Mouse (Mus musculus) left cerebral cortex, adult 11 months (tissue): ENCODE results near the gene Caprin1.
A peak's percentile ranks its signal among the peaks of the same experiment; 100 is the strongest.

Source experiments
- DNase-seq: peaks from one replicate; pipeline ENCODE4 v3.0.0; 2022; ENCODE audit warnings: low spot score

The Caprin1 gene

GRCm38 (mm10) chr2:103796861-103797466 lies 485 bp downstream of the Caprin1 start:
- peak; percentile 53 for DNase-seq

GRCm38 (mm10) chr2:103796211-103796860 lies 1.1 kb downstream of the Caprin1 start:
- DNase-seq = no peak

- DNase-seq = peak; percentile 33
Observed at GRCm38 (mm10) chr2:103795843-103796210, 1.6 kb downstream of the Caprin1 start.

- no peak for DNase-seq
Observed at GRCm38 (mm10) chr2:103792009-103792408, 5.4 kb downstream of the Caprin1 start.

- DNase-seq = no peak
Observed at GRCm38 (mm10) chr2:103785735-103786134, 11.7 kb downstream of the Caprin1 start.

GRCm38 (mm10) chr2:103784621-103785020 lies 12.8 kb downstream of the Caprin1 start:
- DNase-seq = no peak

GRCm38 (mm10) chr2:103762492-103762891 lies 35.0 kb downstream of the Caprin1 start:
- DNase-seq = no peak

GRCm38 (mm10) chr2:103761993-103762392 lies 35.5 kb downstream of the Caprin1 start:
- no peak for DNase-seq

GRCm38 (mm10) chr2:103760906-103761716 lies 36.3 kb downstream of the Caprin1 start, which contains the start of gene Nat10:
TSS of gene Nat10 (minus strand) at chr2:103761270.
- peak; percentile 98 for DNase-seq

GRCm38 (mm10) chr2:103760421-103760820 lies 37.0 kb downstream of the Caprin1 start:
- DNase-seq = no peak

GRCm38 (mm10) chr2:103755458-103756085 lies 41.9 kb downstream of the Caprin1 start:
- no peak for DNase-seq

- DNase-seq = no peak
Observed at GRCm38 (mm10) chr2:103754614-103755013, 42.8 kb downstream of the Caprin1 start.

- DNase-seq = no peak
Observed at GRCm38 (mm10) chr2:103751771-103752170, 45.7 kb downstream of the Caprin1 start.

GRCm38 (mm10) chr2:103749091-103749490 lies 48.4 kb downstream of the Caprin1 start:
- DNase-seq = no peak

- DNase-seq = no peak
Observed at GRCm38 (mm10) chr2:103747891-103748290, 49.6 kb downstream of the Caprin1 start.

GRCm38 (mm10) chr2:103746761-103747160 lies 50.7 kb downstream of the Caprin1 start:
- DNase-seq = no peak

- DNase-seq = no peak
Observed at GRCm38 (mm10) chr2:103746096-103746495, 51.4 kb downstream of the Caprin1 start.

- DNase-seq = no peak
Observed at GRCm38 (mm10) chr2:103745481-103745880, 52.0 kb downstream of the Caprin1 start.

GRCm38 (mm10) chr2:103743988-103744387 lies 53.5 kb downstream of the Caprin1 start:
- peak; percentile 36 for DNase-seq

- no peak for DNase-seq
Observed at GRCm38 (mm10) chr2:103743536-103743935, 53.9 kb downstream of the Caprin1 start.

- DNase-seq = no peak
Observed at GRCm38 (mm10) chr2:103742821-103743220, 54.6 kb downstream of the Caprin1 start.

- DNase-seq = no peak
Observed at GRCm38 (mm10) chr2:103731423-103731822, 66.0 kb downstream of the Caprin1 start.
